Mouse (Mus musculus): ENCODE measurements around the gene Tmem129.

DNA sequence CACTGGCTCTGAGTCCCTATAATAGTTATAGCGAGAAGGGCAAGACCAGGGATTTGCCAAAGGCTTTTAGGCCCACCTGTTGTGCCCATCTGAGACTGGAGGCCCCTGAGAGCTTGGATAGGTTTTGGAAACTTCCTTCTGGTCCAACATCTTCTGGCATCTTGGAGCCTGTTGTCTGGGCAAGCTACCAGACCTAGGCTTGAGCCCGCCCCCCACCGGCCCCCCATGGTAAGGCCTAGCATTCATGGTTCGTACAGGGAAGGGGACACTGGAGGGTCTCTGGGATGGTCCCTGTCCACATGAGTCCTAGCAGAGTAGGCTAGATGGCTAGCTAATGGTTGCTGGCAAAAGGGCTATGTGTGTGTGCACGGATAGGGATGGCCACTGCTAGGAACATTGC is 40.5 kb upstream of the Tmem129 start:
- TF ChIP-seq CTCF (IDR thresholded peaks at IDR 0.05; ENCODE audit: borderline replicate concordance, insufficient read depth, low read length) (no peak), POLR2A (IDR thresholded peaks at IDR 0.05; ENCODE audit: low read depth, low read length) (no peak)

All from embryonic fibroblast, embryonic 13.5 days (primary cell).